Mouse (Mus musculus) E14TG2a.4 (cell line): ENCODE measurements around the gene Btg1.

Experiments used
- H3K27me3 ChIP-seq: 2 replicates; pipeline ENCODE4 v1.6.1; 2014; ENCODE audit warnings: low read length, control low read depth; ENCODE audit not compliant: insufficient read depth
- H3K36me3 ChIP-seq: 2 replicates; pipeline ENCODE4 v1.6.1; 2014; ENCODE audit warnings: low read length, control low read depth; ENCODE audit not compliant: insufficient read depth
- H3K4me1 ChIP-seq: replicated peaks from 2 replicates; pipeline ENCODE4 v1.6.1; 2014; ENCODE audit warnings: low read depth, low read length, control low read depth
- H3K4me3 ChIP-seq: replicated peaks from 2 replicates; pipeline ENCODE4 v1.5.1; 2014; ENCODE audit warnings: mild to moderate bottlenecking, low read length
- H3K9me3 ChIP-seq: 2 replicates; pipeline ENCODE4 v1.6.1; 2014; ENCODE audit warnings: low read length, control low read depth
- CTCF ChIP-seq: conservative IDR thresholded peaks from 2 replicates; pipeline ENCODE4 v1.5.1; 2014; ENCODE audit warnings: low read length
- NANOG ChIP-seq: IDR thresholded peaks from 2 replicates; pipeline ENCODE4 v1.6.1; 2014; ENCODE audit warnings: borderline replicate concordance, low read length, mixed read lengths
- POU5F1 ChIP-seq: IDR thresholded peaks from 2 replicates; pipeline ENCODE4 v1.6.1; 2014; ENCODE audit warnings: low read length, borderline replicate concordance

The Btg1 gene

GRCm38 (mm10) chr10:96658906-96659305 lies 42.1 kb downstream of the Btg1 start:
- H3K4me1 ChIP-seq = peaks cover 66% of the 10 kb centered on the region
- no peak for TF ChIP-seq POU5F1
- TF ChIP-seq NANOG = 0 out of 2 replicates have a peak, but pooled peaks have one; percentile 14

GRCm38 (mm10) chr10:96660280-96660985 lies 43.6 kb downstream of the Btg1 start:
- TF ChIP-seq POU5F1 (no peak), CTCF (no peak), NANOG (no peak)
- no peaks in the 10 kb centered on the region for H3K27me3 ChIP-seq
- no peaks in the 10 kb centered on the region for H3K36me3 ChIP-seq
- no peaks in the 10 kb centered on the region for H3K9me3 ChIP-seq
- H3K4me1 ChIP-seq = peaks cover 52% of the 10 kb centered on the region
- no peak overlapping the region for H3K4me3 ChIP-seq

More at GRCm38 (mm10) chr10:96658906-96659305, 42.1 kb downstream of the Btg1 start:
- Histone ChIP-seq H3K27me3 (no peaks in the 10 kb centered on the region), H3K36me3 (no peaks in the 10 kb centered on the region), H3K9me3 (no peaks in the 10 kb centered on the region), H3K4me3 (no peak overlapping the region)

GRCm38 (mm10) chr10:96662976-96663375 lies 46.2 kb downstream of the Btg1 start:
- Histone ChIP-seq H3K4me1 (peaks cover 40% of the 10 kb centered on the region), H3K27me3 (no peaks in the 10 kb centered on the region), H3K4me3 (no peak overlapping the region), H3K36me3 (no peaks in the 10 kb centered on the region), H3K9me3 (no peaks in the 10 kb centered on the region)
- no peak for TF ChIP-seq CTCF
- TF ChIP-seq NANOG = no peak
- no peak for TF ChIP-seq POU5F1

GRCm38 (mm10) chr10:96663739-96664430 lies 47.1 kb downstream of the Btg1 start:
- no peak for TF ChIP-seq NANOG
- no peak for TF ChIP-seq POU5F1
- TF ChIP-seq CTCF = no peak
- Histone ChIP-seq H3K4me1 (peaks cover 31% of the 10 kb centered on the region), H3K9me3 (no peaks in the 10 kb centered on the region), H3K27me3 (no peaks in the 10 kb centered on the region), H3K4me3 (no peak overlapping the region), H3K36me3 (no peaks in the 10 kb centered on the region)
